Mouse (Mus musculus) heart, postnatal 10 days (tissue): ENCODE results near the gene Olfr1386. TPM values are rescaled to one million over a fixed set of nuclear protein-coding genes. Genes with fewer than 3 reads are reported as not detected.
"Not testable (repeated sequence)": the region's sequence is repeated elsewhere in the genome, so short reads cannot be mapped to it uniquely, and the experiment has no call there.

Experiments used
- DNase-seq, 2 experiments: peaks; one replicate each; pipeline ENCODE4 v3.0.0; 2021
- intact Hi-C: fragments of 180-260 bp; cut with DNase I; formaldehyde crosslinking; loops from one replicate; pipeline ENCODE4 v1.15.1; 2025
- total RNA-seq, 2 experiments: library from RNA; stranded (reverse); gene quantifications; 2 replicates each; pipeline ENCODE4 v1.2.3; 2021

The Olfr1386 gene
- total RNA-seq = not detected

DNA sequence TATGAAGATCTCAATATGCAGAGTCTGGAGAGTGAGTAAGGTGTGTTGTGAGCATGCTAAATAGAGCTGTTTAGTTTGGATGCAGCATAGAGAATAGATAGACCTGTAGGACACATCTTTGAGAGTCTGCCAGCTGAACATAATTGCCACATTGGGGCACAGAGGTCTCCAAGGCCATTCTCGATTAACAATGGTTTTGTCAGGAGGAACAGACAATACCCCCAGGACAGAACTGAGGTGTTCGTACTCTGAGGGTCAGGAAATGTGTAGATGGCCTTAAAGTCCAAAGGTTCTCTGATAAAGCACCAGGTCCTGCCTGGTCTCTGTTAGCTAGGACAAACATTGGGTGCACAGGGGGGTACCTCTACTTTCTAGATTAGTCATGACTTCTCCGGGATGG, at the start of gene Olfr1386:
Gene Olfr1386 (plus strand): TSS at position 301 of the 400 bp plus-strand sequence.
- intact Hi-C loops, DNase-seq: not testable (repeated sequence)

DNA sequence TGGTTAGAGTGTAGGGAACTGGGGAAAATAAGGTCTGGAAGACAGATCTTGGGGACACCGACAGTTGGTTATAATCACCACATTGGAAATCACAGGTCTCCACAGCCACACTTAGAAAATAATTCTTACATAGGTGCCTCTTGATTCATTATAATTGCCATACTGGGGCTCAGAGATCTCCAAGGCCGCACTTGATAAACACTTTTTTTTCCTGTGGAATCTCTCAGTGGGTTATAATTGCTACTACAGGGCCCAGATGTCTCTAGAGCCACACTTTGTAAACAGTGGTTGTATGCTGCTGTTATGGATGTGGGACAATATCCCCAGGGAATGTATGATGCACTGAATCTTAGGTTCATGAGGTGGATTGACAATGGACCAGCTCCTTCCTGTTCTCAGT, 42.1 kb upstream of the Olfr1386 start, which contains the start of gene Olfr1389:
Gene Olfr1389 (plus strand): TSS at position 301 of the 400 bp plus-strand sequence.
- DNase-seq = no peak
- intact Hi-C loops = no loop called here

- DNase-seq = no peak
- intact Hi-C loops = no loop called here
Observed at GRCm38 (mm10) chr11:49425257-49425927, 39.5 kb upstream of the Olfr1386 start.

- DNase-seq = no peak
- intact Hi-C loops = no loop called here
Observed at GRCm38 (mm10) chr11:49429641-49430040, 35.2 kb upstream of the Olfr1386 start.

- intact Hi-C loops = no loop called here
- DNase-seq = peak; percentile 60 to 61
Observed at GRCm38 (mm10) chr11:49436411-49436810, 28.4 kb upstream of the Olfr1386 start, which contains the start of gene Olfr1388. Olfr1388 (plus strand) TSS chr11:49436624.

- intact Hi-C loops = no loop called here
- no peak for DNase-seq
Observed at GRCm38 (mm10) chr11:49455043-49455442, 9.8 kb upstream of the Olfr1386 start, which contains the start of gene Olfr1387. Olfr1387 (plus strand) TSS chr11:49455343.

- intact Hi-C loops = no loop called here
- no peak for DNase-seq
Observed at GRCm38 (mm10) chr11:49485973-49486372, 21.1 kb downstream of the Olfr1386 start.

DNA sequence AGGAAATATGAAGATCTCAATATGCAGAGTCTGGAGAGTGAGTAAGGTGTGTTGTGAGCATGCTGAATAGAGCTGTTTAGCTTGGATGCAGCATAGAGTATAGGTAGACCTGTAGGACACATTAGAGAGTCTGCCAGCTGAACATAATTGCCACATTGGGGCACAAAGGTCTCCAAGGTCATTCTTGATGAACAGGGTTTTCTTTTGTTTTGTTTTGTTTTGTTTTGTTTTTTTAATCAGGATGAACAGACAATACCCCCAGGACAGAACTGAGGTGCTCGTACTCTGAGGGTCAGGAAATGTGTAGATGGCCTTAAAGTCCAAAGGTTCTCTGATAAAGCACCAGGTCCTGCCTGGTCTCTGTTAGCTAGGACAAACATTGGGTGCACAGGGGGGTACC, 23.9 kb downstream of the Olfr1386 start, which contains the start of gene Olfr1385:
Gene Olfr1385 (plus strand): TSS at position 301 of the 400 bp plus-strand sequence.
- intact Hi-C loops, DNase-seq: not testable (repeated sequence)

DNA sequence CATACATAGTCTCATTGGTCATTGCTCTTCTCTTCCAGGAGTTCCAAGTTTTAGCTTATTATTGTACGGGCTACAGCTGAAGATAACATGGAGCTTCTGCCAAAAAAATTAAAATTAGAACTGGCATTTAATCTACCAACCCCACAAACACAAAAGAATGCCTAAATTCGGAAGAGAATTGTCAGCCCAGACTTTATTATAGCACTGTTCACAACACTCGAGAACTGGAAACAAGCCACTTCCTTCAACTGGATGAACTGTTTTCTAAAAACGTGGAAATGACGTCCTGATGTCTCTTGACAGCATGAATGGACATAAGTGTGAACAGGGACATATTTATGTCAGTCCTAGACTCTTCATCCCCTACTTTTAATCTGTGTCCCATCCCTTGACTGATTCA, 53.2 kb downstream of the Olfr1386 start:
- intact Hi-C loops = no loop called here
- peak in 1 of 2 experiments; percentile 14 for DNase-seq

DNA sequence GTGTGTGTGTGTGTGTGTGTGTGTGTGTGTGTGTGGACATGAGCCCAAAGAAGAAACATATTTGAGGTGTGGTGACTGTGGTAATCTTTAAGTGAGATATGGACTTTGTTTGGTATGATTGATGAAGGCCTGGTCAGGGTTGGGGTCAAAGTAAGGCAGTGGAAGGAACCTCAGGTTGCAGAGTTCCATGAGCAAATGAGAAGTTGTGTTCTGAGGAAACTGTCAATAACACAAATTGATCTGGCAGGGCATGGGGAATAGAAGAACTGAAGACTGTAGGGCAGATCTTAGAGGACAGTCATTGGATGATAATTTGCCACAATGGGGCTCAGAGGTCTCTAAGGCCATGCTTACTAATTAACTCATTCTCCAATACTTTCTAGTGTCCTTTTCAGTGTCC, 54.5 kb downstream of the Olfr1386 start, which contains the start of gene Olfr1383:
Gene Olfr1383 (plus strand): TSS at position 301 of the 400 bp plus-strand sequence.
- DNase-seq = no peak
- intact Hi-C loops = no loop called here

Other genes with a start within 250 kb of the Olfr1386 start
- gene Mgat1, start 220.9 kb upstream of the Olfr1386 start, total RNA-seq = 10 to 100 TPM; 84.4 to 86.9 TPM
- gene Olfr1393, start 186.7 kb upstream of the Olfr1386 start, total RNA-seq = under 1 TPM; 0.17 to 0.35 TPM
- gene Olfr1392, start 179.8 kb upstream of the Olfr1386 start, total RNA-seq = not detected
- not detected for gene Olfr10, start 160.3 kb upstream of the Olfr1386 start, total RNA-seq
- gene Olfr1391, start 142.3 kb upstream of the Olfr1386 start, total RNA-seq = not detected
- not detected for gene Olfr1390, start 129.9 kb upstream of the Olfr1386 start, total RNA-seq
- not detected for gene Olfr1389, start 42.0 kb upstream of the Olfr1386 start, total RNA-seq
- gene Olfr1388, start 28.4 kb upstream of the Olfr1386 start, total RNA-seq = under 1 TPM; 0.10 to 0.14 TPM
- not detected for gene Olfr1387, start 9.7 kb upstream of the Olfr1386 start, total RNA-seq
- not detected for gene Olfr1385, start 24.0 kb downstream of the Olfr1386 start, total RNA-seq
- under 1 TPM in 1 of 2 experiments, not detected in 1; 0.42 TPM for gene Olfr1384, start 41.7 kb downstream of the Olfr1386 start, total RNA-seq
- gene Olfr1383, start 54.6 kb downstream of the Olfr1386 start, total RNA-seq = under 1 TPM; 0.69 to 0.91 TPM
- gene Olfr1382, start 63.2 kb downstream of the Olfr1386 start, total RNA-seq = not detected
- gene Olfr1381, start 78.4 kb downstream of the Olfr1386 start, total RNA-seq = not detected
- gene Olfr1380, start 91.8 kb downstream of the Olfr1386 start, total RNA-seq = not detected
- gene Flt4, start 144.2 kb downstream of the Olfr1386 start, total RNA-seq = 10 to 100 TPM; 14.5 to 14.9 TPM
- gene Scgb3a1, start 198.6 kb downstream of the Olfr1386 start, total RNA-seq = 10 to 100 TPM in 1 of 2 experiments, not detected in 1; 15.7 TPM
- gene Cnot6, start 247.7 kb downstream of the Olfr1386 start, total RNA-seq = 10 to 100 TPM; 49.2 to 56.2 TPM